Mouse (Mus musculus) CD4-positive naive resting alpha-beta T cell, adult 76 days (primary cell): ENCODE data around the gene Gm14410. TPM values are rescaled to one million over a fixed set of nuclear protein-coding genes. Genes with fewer than 3 reads are reported as not detected.

Source experiments
- total RNA-seq: library from RNA; stranded (reverse); gene quantifications from one replicate; pipeline ENCODE4 v1.2.4, GENCODE M21; 2023

The Gm14410 gene
- total RNA-seq = 7.5 TPM

DNA sequence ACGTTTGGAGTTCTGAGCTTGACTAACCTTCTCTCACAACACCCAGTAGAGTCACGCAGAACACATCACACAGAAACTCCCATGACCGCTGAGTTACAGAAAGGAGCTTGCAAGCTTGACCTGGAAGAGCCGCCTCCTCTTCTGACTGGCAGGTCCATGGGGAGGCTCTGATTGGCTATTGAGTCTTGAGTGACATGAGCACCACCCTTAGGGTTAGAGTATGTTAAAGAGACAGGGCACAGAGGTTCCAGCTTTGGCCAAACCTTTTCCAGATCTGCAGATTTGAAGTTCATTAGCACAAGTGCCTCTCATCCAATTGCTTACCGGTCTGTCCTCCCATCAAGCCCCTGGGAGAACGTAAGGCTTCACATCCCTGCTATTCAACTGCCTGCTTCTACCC lies at the start of gene Gm14410:
Gm14410 (minus strand) TSS at position 81 of the 400 bp plus-strand sequence.

Other genes starting within 250 kb of the Gm14410 start
- 0.35 TPM for gene Gm14419, start 205.5 kb downstream of the Gm14410 start, total RNA-seq
- not detected for gene Gm14401, start 132.1 kb downstream of the Gm14410 start, total RNA-seq
- not detected for gene Gm14409, start 60.6 kb upstream of the Gm14410 start, total RNA-seq
- gene Gm14412, start 117.9 kb upstream of the Gm14410 start, total RNA-seq = not detected
- gene Gm14418, start 191.9 kb upstream of the Gm14410 start, total RNA-seq = 2.8 TPM